ENCODE assay signal across 20 mouse cellular contexts in genomic region chr9:52278701-52279023, GRCm38 (mm10).
A peak's percentile ranks its signal among the peaks of the same experiment; 100 is the strongest.
DNase-seq lines count a peak whose midpoint lies in the region; ATAC-seq lines count a peak whose summit lies in the region.
"Had no signal": no experiment of that assay in that cellular context is flagged by ENCODE, and none has a peak within 500 bp of the region (broad histone marks: within the 10 kb centered on the region; RNA-seq: fewer than 3 reads in every experiment).

No protein-coding gene starts in this region.

- no peak overlapping the region for H3K4me3 ChIP-seq in neural tube, embryonic 12.5 days
- H3K4me3 ChIP-seq in forebrain, embryonic 15.5 days = no peak overlapping the region
- no peak overlapping the region for H3K4me3 ChIP-seq in hindbrain, embryonic 15.5 days
- no peak overlapping the region for H3K4me3 ChIP-seq in midbrain, embryonic 16.5 days (ENCODE audit: low read depth, low read length)
- H3K4me3 ChIP-seq: embryonic facial prominence, embryonic 13.5 days; limb, embryonic 13.5 days; liver, embryonic 13.5 days had no signal

- H3K4me1 ChIP-seq in neural tube, embryonic 12.5 days = peaks cover 9% of the 10 kb centered on the region
- peaks cover 25% of the 10 kb centered on the region for H3K4me1 ChIP-seq in forebrain, embryonic 15.5 days
- H3K4me1 ChIP-seq in hindbrain, embryonic 15.5 days (replicated peaks) = peaks cover 14% of the 10 kb centered on the region
- H3K4me1 ChIP-seq in midbrain, embryonic 16.5 days (ENCODE audit: control insufficient read depth, insufficient read depth, low read length) = peaks cover 30% of the 10 kb centered on the region
- H3K4me1 ChIP-seq: limb, embryonic 13.5 days; liver, embryonic 13.5 days had no signal

- no peaks in the 10 kb centered on the region for H3K36me3 ChIP-seq in neural tube, embryonic 12.5 days
- no peaks in the 10 kb centered on the region for H3K36me3 ChIP-seq in forebrain, embryonic 15.5 days
- no peaks in the 10 kb centered on the region for H3K36me3 ChIP-seq in hindbrain, embryonic 15.5 days
- no peaks in the 10 kb centered on the region for H3K36me3 ChIP-seq in midbrain, embryonic 16.5 days (ENCODE audit: control insufficient read depth, insufficient read depth, low read length)
- H3K36me3 ChIP-seq: embryonic facial prominence, embryonic 13.5 days; limb, embryonic 13.5 days; liver, embryonic 13.5 days had no signal

- H3K27ac ChIP-seq in neural tube, embryonic 12.5 days = no peak overlapping the region
- peak overlapping the region; percentile 88 for H3K27ac ChIP-seq in forebrain, embryonic 15.5 days (replicated peaks)
- peak overlapping the region; percentile 28 for H3K27ac ChIP-seq in hindbrain, embryonic 15.5 days (replicated peaks)
- peak overlapping the region; percentile 48 for H3K27ac ChIP-seq in midbrain, embryonic 16.5 days (ENCODE audit: low read length)
- H3K27ac ChIP-seq: embryonic facial prominence, embryonic 13.5 days; limb, embryonic 13.5 days; liver, embryonic 13.5 days had no signal

- no peaks in the 10 kb centered on the region for H3K27me3 ChIP-seq in neural tube, embryonic 12.5 days (replicated peaks)
- no peaks in the 10 kb centered on the region for H3K27me3 ChIP-seq in forebrain, embryonic 15.5 days
- H3K27me3 ChIP-seq in hindbrain, embryonic 15.5 days = no peaks in the 10 kb centered on the region
- H3K27me3 ChIP-seq in midbrain, embryonic 16.5 days (ENCODE audit: control insufficient read depth, insufficient read depth, low read depth, low read length) = no peaks in the 10 kb centered on the region
- H3K27me3 ChIP-seq: liver, embryonic 13.5 days had no signal

- no peak for DNase-seq in neural tube, embryonic 10.5 days (ENCODE audit: extremely low spot score, low spot score)
- DNase-seq in heart, adult 18-20 months = no peak
- DNase-seq in cerebellum, adult 9-11 months = no peak
- DNase-seq: cerebellum, adult 9-10 months; heart, postnatal 10 days; kidney, adult 9 months; kidney, postnatal 25 days; layer of hippocampus, adult 9-11 months; liver, embryonic 13.5 days; lung, postnatal 36 days had no signal

- ATAC-seq in neural tube, embryonic 12.5 days (ENCODE audit: low FRiP score, low read depth) = no peak
- peak; percentile 68 for ATAC-seq in forebrain, embryonic 15.5 days (replicated peaks)
- ATAC-seq in hindbrain, embryonic 15.5 days (ENCODE audit: low FRiP score, low read depth) = peak; percentile 43; the same call in 1 of the 2 replicates
- no peak for ATAC-seq in midbrain, embryonic 16.5 days
- no peak for ATAC-seq in frontal cortex, adult (ENCODE audit: low TSS enrichment)
- ATAC-seq: inflammation-experienced regulatory T-cells, adult 6 months had no signal

- H3K9ac ChIP-seq in neural tube, embryonic 12.5 days = no peak overlapping the region
- no peak overlapping the region for H3K9ac ChIP-seq in forebrain, embryonic 15.5 days (replicated peaks)
- no peak overlapping the region for H3K9ac ChIP-seq in hindbrain, embryonic 15.5 days
- no peak overlapping the region for H3K9ac ChIP-seq in midbrain, embryonic 16.5 days (ENCODE audit: low read depth, low read length)
- H3K9ac ChIP-seq: embryonic facial prominence, embryonic 13.5 days; limb, embryonic 13.5 days; liver, embryonic 13.5 days; lung, embryonic 14.5 days had no signal

- 31% methylated on average over 3 of the region's 3 CpGs for WGBS in neural tube, embryonic 12.5 days
- WGBS in forebrain, embryonic 15.5 days = 2% methylated on average over 3 of the region's 3 CpGs
- WGBS in hindbrain, embryonic 15.5 days = 16% methylated on average over 3 of the region's 3 CpGs
- 12% methylated on average over 3 of the region's 3 CpGs for WGBS in midbrain, embryonic 16.5 days

- H3K9me3 ChIP-seq in neural tube, embryonic 12.5 days = no peaks in the 10 kb centered on the region
- H3K9me3 ChIP-seq in forebrain, embryonic 15.5 days = no peaks in the 10 kb centered on the region
- H3K9me3 ChIP-seq in hindbrain, embryonic 15.5 days = no peaks in the 10 kb centered on the region
- no peaks in the 10 kb centered on the region for H3K9me3 ChIP-seq in midbrain, embryonic 16.5 days (replicated peaks; ENCODE audit: control insufficient read depth, low read length, poor library complexity, severe bottlenecking)
- H3K9me3 ChIP-seq: embryonic facial prominence, embryonic 13.5 days; limb, embryonic 13.5 days; liver, embryonic 13.5 days had no signal

- H3K4me2 ChIP-seq in neural tube, embryonic 12.5 days (replicated peaks) = 0 out of 2 replicates have a peak overlapping the region, but pooled peaks have one; percentile 33
- peak overlapping the region; percentile 27 for H3K4me2 ChIP-seq in forebrain, embryonic 15.5 days (replicated peaks)
- no peak overlapping the region for H3K4me2 ChIP-seq in hindbrain, embryonic 15.5 days
- H3K4me2 ChIP-seq in midbrain, embryonic 16.5 days (ENCODE audit: low read length) = no peak overlapping the region; the same call in 1 of the 2 replicates
- H3K4me2 ChIP-seq: heart, embryonic 11.5 days; limb, embryonic 13.5 days; liver, embryonic 13.5 days; lung, embryonic 14.5 days had no signal

Comparison
In these comparisons a context has a peak if more than half of its experiments do, and no peak if none do; other contexts are left out.
1. ATAC-seq: peak in forebrain, embryonic 15.5 days (single experiment) and hindbrain, embryonic 15.5 days (single experiment); none in neural tube, embryonic 12.5 days (single experiment), midbrain, embryonic 16.5 days (single experiment) and frontal cortex, adult (single experiment).
2. H3K4me2 ChIP-seq: peak in neural tube, embryonic 12.5 days (single experiment) and forebrain, embryonic 15.5 days (single experiment); none in hindbrain, embryonic 15.5 days (single experiment) and midbrain, embryonic 16.5 days (single experiment).